Mouse (Mus musculus): ENCODE results near the gene Rxrb.
A peak's percentile ranks its signal among the peaks of the same experiment; 100 is the strongest.

Rxrb gene

GRCm38 (mm10) chr17:34045941-34046340, 14.3 kb downstream of the Rxrb start:
- no peak for DNase-seq (ENCODE audit: low spot score in 2 of 2)

DNA sequence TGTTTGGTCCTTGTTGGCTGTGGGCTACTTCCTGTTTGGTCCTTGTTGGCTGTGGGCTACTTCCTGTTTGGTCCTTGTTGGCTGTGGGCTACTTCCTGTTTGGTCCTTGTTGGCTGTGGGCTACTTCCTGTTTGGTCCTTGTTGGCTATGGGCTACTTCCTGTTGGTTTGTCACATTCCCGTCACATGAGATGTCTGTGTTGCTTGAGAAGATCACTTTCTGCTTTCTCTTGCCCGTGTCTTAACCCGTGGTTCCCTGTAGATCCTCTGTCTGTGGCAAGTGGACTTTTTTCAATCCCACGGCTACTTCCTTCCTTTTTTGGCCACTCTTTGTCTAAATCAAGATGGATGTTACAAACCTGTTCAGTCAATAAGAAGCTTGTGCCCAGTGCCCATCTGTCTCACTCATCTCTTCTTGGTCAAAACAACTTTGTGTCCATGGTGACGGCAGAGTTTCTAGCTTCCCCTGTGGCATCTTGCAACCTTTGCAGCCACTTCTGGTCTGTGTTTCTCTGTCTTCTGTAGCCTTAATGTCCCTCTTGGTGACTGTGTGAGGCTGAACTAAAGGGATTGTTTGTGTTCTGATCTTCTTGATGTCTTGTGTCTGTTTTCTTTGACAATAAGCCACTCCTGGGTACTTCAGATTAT, 15.9 kb downstream of the Rxrb start:
- no peak for DNase-seq (ENCODE audit: low spot score in 2 of 2)

GRCm38 (mm10) chr17:34057224-34057623, 25.6 kb downstream of the Rxrb start:
- DNase-seq (ENCODE audit: low spot score in 2 of 2), result no peak

GRCm38 (mm10) chr17:34068864-34069263, 37.3 kb downstream of the Rxrb start:
- DNase-seq (ENCODE audit: low spot score in 2 of 2), result no peak

DNA sequence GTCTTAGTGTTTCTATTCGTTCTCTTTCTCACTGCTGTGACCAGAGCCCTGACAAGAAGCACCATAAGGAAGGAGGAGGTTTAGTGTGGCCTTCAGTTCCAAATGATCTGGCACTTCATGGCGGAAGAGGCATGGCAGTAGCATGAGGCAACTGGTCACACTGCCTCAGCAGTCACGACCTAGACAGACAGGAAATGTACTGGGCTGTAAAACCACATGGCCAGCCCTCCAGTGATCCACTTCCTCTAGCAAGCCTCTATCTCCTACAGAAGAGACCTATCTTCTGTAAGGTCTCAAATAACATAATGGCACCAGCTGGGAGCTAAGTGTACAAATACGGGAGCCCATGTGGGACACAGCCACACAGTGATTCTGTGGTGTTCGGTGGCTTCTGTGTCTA, 40.5 kb downstream of the Rxrb start:
- no peak for DNase-seq (ENCODE audit: low spot score in 2 of 2)

- DNase-seq (ENCODE audit: low spot score in 2 of 2), result peak; percentile 16 to 28
Observed at GRCm38 (mm10) chr17:34075271-34075670, 43.7 kb downstream of the Rxrb start.

- DNase-seq (ENCODE audit: low spot score in 2 of 2), result peak in 1 of 2 experiments; percentile 32
Observed at GRCm38 (mm10) chr17:34077549-34077948, 45.9 kb downstream of the Rxrb start.

- no peak for DNase-seq (ENCODE audit: low spot score in 2 of 2)
Observed at GRCm38 (mm10) chr17:34078148-34078547, 46.5 kb downstream of the Rxrb start.

DNA sequence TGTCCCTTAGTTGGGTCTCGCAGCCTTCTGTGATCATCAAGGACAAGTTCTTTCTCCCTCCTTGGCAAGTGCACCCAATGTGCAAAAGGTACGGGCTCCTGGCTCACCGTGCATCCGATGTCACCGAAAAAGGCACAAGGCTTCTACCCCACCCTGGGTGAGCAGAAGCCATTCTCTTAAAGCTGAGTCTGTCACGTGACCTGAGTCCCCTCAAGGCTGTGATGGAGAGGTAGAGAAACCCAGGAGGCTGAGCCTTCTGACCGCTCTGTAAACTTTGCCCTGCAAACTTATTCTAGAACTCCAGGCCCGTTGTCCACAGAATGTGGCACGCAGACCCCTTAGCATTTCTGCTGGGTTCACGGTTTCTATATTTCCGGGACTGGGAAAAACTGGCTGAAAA, 47.4 kb downstream of the Rxrb start:
- no peak for DNase-seq (ENCODE audit: low spot score in 2 of 2)

DNA sequence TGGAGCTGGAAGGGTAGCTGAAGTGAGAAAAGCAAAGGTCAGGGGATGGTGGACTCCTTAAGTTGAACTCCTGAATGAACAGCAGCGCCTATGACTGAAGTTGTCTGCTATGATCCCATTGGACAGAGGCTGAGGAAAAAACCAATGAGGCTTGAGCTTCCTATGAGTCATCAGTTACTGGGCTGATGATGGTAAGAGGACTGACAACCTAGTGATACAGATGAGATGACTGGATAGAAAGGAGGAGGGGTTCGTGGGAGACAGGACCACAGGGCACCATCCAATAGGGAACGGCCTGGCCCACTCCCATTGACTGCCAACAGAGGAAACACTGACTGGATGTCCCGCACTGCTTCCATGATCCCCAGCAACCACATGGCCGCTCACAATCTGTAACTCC, 48.0 kb downstream of the Rxrb start:
- peak in 1 of 2 experiments; percentile 27 for DNase-seq (ENCODE audit: low spot score in 2 of 2)

DNA sequence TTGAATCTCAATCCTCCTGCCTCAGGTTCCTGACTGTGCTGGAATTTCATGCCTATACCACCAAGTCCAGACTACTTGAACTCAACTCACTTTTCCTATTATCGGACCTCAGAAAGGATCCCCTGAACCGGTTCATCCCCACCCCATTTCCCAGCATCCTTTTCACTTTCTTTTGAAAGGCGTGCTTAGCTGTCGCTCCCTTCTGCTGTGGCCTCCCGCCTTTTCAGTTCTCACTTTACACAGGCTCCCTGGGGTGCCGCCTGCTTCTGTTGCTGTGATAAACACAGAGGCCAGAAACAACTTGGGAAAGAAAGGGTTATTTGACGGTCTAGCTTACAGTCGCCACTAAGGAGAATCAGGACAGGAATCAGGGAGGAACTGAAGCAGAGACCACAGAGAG, 51.5 kb downstream of the Rxrb start:
- DNase-seq (ENCODE audit: low spot score in 2 of 2), result no peak

DNA sequence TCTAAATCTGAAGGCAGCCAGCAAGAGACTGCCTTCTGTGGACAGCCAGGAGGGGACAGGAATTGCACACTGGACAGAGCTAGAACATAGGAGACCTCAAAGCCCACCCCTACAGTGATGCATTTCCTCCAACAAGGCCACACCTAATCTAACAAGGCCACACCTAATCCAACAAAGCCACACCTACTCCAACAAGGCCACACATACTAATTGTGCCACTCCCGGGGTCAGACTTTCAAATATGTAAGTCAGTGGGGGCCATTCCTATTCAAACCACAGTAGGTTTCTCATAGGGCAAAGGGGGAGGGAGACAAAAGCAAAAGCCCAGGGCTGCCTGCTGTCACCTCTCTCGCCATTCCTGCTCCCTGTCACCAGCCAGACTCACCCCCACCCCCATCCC, 55.8 kb downstream of the Rxrb start:
- DNase-seq (ENCODE audit: low spot score in 2 of 2), result no peak
